Mouse (Mus musculus) heart, embryonic 14.5 days (tissue): ENCODE results near the gene Serpina10. TPM values are rescaled to one million over a fixed set of nuclear protein-coding genes. Genes with fewer than 3 reads are reported as not detected.
"Not testable (repeated sequence)": the region's sequence is repeated elsewhere in the genome, so short reads cannot be mapped to it uniquely, and the experiment has no call there.

Experiments used
- ATAC-seq: fragments of 200-750 bp; cut with Nextera tagmentation; 2 replicates; pipeline ENCODE4 v1.8.0; 2017; ENCODE audit warnings: low read depth, moderate TSS enrichment; ENCODE audit not compliant: insufficient number of reproducible peaks, insufficient read depth, low FRiP score
- H3K27ac ChIP-seq, 2 experiments: fragments of 200-500 bp in 1 of 2; fragments of 300-500 bp in 1 of 2; sonication (generic) in 1 of 2; replicated peaks in 1 of 2; 2 replicates each; pipeline ENCODE4 v1.5.1; 2012 to 2014; ENCODE audit warnings: low read depth in 2 of 2, low read length in 2 of 2, control low read depth in 1 of 2, mild to moderate bottlenecking in 1 of 2, mixed read lengths in 1 of 2; ENCODE audit not compliant: control insufficient read depth in 1 of 2, insufficient read depth in 1 of 2
- H3K27me3 ChIP-seq: fragments of 300-500 bp; sonication (generic); 2 replicates; pipeline ENCODE4 v1.6.1; 2014; ENCODE audit warnings: mild to moderate bottlenecking, low read length, control low read depth; ENCODE audit not compliant: control insufficient read depth, insufficient read depth
- H3K36me3 ChIP-seq: fragments of 300-500 bp; sonication (generic); 2 replicates; pipeline ENCODE4 v1.6.1; 2014; ENCODE audit warnings: mild to moderate bottlenecking, control low read depth, low read length, mixed read lengths; ENCODE audit not compliant: control insufficient read depth, insufficient read depth
- H3K4me1 ChIP-seq, 2 experiments: fragments of 200-500 bp in 1 of 2; fragments of 300-500 bp in 1 of 2; sonication (generic) in 1 of 2; 2 replicates each; pipeline ENCODE4 v1.6.1; 2012 to 2014; ENCODE audit warnings: low read length in 2 of 2, control low read depth in 1 of 2, mixed read lengths in 1 of 2; ENCODE audit not compliant: control insufficient read depth in 2 of 2, insufficient read depth in 2 of 2
- H3K4me2 ChIP-seq: fragments of 300-500 bp; sonication (generic); 2 replicates; pipeline ENCODE4 v1.6.1; 2014; ENCODE audit warnings: mild to moderate bottlenecking, low read length
- H3K4me3 ChIP-seq, 2 experiments: fragments of 200-500 bp in 1 of 2; fragments of 300-500 bp in 1 of 2; sonication (generic) in 1 of 2; 2 replicates each; pipeline ENCODE4 v1.5.1; 2012 to 2014; ENCODE audit warnings: low read length in 2 of 2, mild to moderate bottlenecking in 2 of 2, control low read depth in 1 of 2, low read depth in 1 of 2, moderate library complexity in 1 of 2; ENCODE audit not compliant: control insufficient read depth in 1 of 2, insufficient read depth in 1 of 2
- H3K9ac ChIP-seq: fragments of 300-500 bp; sonication (generic); 2 replicates; pipeline ENCODE4 v1.6.1; 2014; ENCODE audit warnings: mild to moderate bottlenecking, low read length
- H3K9me3 ChIP-seq: fragments of 300-500 bp; sonication (generic); 2 replicates; pipeline ENCODE4 v1.6.1; 2016; ENCODE audit warnings: low read length, control low read depth; ENCODE audit not compliant: control insufficient read depth
- WGBS: fragments of 180-500 bp; shearing (Covaris S2); extraction: QIAGEN DNeasy Blood & Tissue Kit; methylation state at CpG from one replicate; pipeline ENCODE4 v1.1.7; 2014; 5-methylcytosine and 5-hydroxymethylcytosine counted together
- polyA plus RNA-seq: library from polyadenylated mRNA; unstranded; fragments of >200 nt; fragmentation: Nextera tagmentation; extraction: Ambion mirVana; gene quantifications from 2 replicates; pipeline ENCODE4 v1.2.1, GENCODE M21; 2014

Gene Serpina10
- polyA plus RNA-seq, 1 experiment from 2014 or later, result not detected

DNA sequence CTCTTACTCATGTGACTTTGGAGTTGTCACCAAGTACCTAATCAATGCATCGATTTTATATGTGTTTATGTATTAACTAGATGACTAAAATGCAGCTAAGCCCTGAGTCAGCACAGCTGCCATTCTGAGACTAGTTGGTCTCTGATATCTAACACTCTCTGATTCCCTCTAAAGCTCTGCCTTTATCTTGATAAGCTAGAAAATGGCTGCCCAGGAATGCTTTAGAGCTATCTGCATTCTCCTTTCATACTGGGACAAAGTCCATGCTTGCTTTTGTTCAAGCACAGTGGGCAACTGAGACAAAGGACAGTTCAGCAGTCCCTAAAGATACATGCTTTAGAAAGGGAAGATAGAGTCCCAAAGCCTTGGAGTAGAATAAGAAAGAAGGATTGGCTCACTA lies 16.1 kb downstream of the Serpina10 start:
- 90% methylated on average over 1 of the region's 1 CpGs for WGBS
- Histone ChIP-seq H3K9me3 (no peaks in the 10 kb centered on the region), H3K9ac (no peak overlapping the region), H3K4me2 (no peak overlapping the region), H3K27me3 (no peaks in the 10 kb centered on the region), H3K4me3 (no peak overlapping the region), H3K4me1 (0 out of 4 replicates have a peak, but pooled peaks cover 0 to 2% of the 10 kb centered on the region in 2 experiments), H3K36me3 (no peaks in the 10 kb centered on the region), H3K27ac (no peak overlapping the region)
- no peak for ATAC-seq

DNA sequence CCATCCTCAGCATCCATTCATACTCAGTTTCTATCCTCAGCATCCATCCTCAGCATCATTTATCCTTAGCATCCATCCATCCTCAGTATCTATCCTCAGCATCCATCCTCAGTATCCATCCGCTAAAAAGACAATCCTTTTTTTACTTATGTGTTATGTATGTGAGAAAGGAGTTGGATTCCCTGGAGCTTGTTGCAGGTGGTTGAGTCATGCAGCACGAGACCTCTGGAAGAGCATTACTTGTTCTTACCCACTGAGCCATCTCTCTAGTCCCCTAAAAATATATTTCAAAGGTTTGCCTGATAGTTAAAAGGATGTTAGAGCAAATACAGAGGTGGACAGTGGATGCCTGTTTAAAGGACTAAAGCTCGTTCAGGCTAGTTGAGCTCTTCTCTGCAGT lies 29.4 kb downstream of the Serpina10 start:
- no peak overlapping the region for H3K9ac ChIP-seq
- 78% methylated on average over 3 of the region's 3 CpGs for WGBS
- no peaks in the 10 kb centered on the region; a peak in 1 of 4 replicates for H3K4me1 ChIP-seq
- no peaks in the 10 kb centered on the region for H3K36me3 ChIP-seq
- H3K27me3 ChIP-seq, result no peaks in the 10 kb centered on the region
- H3K4me2 ChIP-seq, result no peak overlapping the region
- no peaks in the 10 kb centered on the region for H3K9me3 ChIP-seq
- no peak overlapping the region for H3K4me3 ChIP-seq
- no peak overlapping the region for H3K27ac ChIP-seq
- ATAC-seq, result no peak

DNA sequence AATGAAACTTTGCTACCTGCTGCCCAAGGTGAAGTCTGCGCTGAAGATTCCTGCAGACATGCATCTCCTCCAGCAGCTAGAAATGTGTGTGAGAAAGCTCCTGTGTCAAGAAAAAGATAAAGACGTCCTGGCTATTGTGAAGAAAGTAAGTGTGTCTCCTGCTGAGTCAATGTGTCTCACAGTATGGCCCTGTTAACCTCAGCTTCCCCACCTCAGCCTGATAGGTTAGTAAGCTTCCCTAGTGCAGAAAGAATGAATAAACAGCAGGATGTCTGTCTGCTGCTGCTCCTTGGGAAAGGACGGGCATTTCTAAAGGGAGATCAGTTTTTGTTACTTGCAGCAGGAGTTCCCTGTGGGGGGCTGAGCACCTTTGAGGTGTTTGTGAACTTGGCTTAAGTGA lies 30.9 kb downstream of the Serpina10 start:
- WGBS, result 29% methylated on average over 3 of the region's 3 CpGs
- Histone ChIP-seq H3K9ac (no peak overlapping the region), H3K4me3 (no peak overlapping the region), H3K27me3 (no peaks in the 10 kb centered on the region), H3K4me2 (no peak overlapping the region), H3K27ac (no peak overlapping the region), H3K36me3 (no peaks in the 10 kb centered on the region), H3K4me1 (no peaks in the 10 kb centered on the region; a peak in 1 of 4 replicates), H3K9me3 (no peaks in the 10 kb centered on the region)
- no peak for ATAC-seq

DNA sequence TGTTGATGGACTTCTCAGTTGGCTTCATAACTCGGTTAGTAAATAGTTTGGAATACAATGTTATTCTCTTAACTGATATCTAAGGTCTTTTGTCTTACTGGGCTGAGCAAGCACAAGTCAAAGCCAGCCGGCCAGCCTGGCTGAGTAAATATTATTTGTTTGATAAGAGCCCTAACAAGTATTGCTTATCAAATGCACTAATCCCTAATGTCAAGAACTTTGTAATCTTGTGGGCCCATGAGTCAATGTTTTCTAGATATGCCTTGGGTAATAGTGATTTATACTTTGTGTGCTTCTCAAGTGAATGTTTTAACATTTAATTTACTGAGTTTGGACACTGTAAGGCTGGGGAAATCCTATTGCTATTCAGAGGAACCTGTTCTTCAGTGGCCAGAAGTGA lies 32.8 kb downstream of the Serpina10 start:
- ATAC-seq, result no peak
- no peak overlapping the region for H3K4me3 ChIP-seq
- H3K4me2 ChIP-seq, result no peak overlapping the region
- H3K9ac ChIP-seq, result no peak overlapping the region
- no peaks in the 10 kb centered on the region for H3K27me3 ChIP-seq
- no peaks in the 10 kb centered on the region; a peak in 1 of 4 replicates for H3K4me1 ChIP-seq
- H3K27ac ChIP-seq, result no peak overlapping the region
- WGBS, result 13% methylated on average over 2 of the region's 2 CpGs
- no peaks in the 10 kb centered on the region for H3K9me3 ChIP-seq
- H3K36me3 ChIP-seq, result no peaks in the 10 kb centered on the region

DNA sequence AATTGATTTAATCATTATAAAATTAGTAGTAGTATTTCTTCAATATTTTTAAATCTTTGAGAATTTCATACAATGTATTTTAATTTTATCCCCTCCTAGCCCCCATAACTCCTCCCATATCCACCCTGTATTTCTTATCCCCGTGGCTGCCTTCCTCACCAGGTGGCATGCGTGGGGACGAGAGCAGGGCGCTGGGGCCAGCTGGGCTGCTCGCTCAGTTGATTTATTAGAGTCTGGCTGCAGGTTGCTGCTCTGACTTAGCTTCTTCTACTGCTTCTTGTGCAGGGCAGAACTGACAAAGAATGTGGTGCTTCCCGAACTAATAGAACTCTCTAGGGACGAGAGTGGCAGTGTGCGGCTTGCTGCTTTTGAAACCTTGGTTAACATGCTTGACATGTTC lies 47.5 kb downstream of the Serpina10 start:
- H3K4me1 ChIP-seq, result no peaks in the 10 kb centered on the region
- H3K36me3 ChIP-seq, result no peaks in the 10 kb centered on the region
- ATAC-seq, result no peak
- no peaks in the 10 kb centered on the region for H3K9me3 ChIP-seq
- no peak overlapping the region for H3K4me2 ChIP-seq
- H3K27me3 ChIP-seq, result no peaks in the 10 kb centered on the region
- 80% methylated on average over 8 of the region's 8 CpGs for WGBS
- no peak overlapping the region for H3K9ac ChIP-seq
- no peak overlapping the region for H3K4me3 ChIP-seq
- no peak overlapping the region for H3K27ac ChIP-seq

DNA sequence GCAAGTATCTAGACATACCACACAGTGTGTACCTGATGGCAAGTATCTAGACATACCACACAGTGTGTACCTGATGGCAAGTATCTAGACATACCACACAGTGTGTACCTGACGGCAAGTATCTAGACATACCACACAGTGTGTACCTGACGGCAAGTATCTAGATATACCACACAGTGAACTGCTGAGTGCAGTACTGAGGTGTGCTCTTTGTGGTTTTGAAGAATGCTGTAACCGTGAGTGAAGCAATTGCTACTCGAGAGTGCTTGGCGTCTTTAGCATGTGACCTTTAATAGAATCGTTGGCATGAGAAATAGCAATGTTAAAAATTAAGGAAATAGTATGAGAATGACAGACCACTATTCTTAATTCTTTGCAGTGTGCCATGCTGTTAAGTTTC lies 53.1 kb downstream of the Serpina10 start:
- not testable (repeated sequence) for H3K9me3 ChIP-seq, ATAC-seq, H3K4me2 ChIP-seq, H3K9ac ChIP-seq, H3K27me3 ChIP-seq, H3K4me1 ChIP-seq, H3K36me3 ChIP-seq, H3K4me3 ChIP-seq, H3K27ac ChIP-seq
- WGBS, result 85% methylated on average over 6 of the region's 6 CpGs

DNA sequence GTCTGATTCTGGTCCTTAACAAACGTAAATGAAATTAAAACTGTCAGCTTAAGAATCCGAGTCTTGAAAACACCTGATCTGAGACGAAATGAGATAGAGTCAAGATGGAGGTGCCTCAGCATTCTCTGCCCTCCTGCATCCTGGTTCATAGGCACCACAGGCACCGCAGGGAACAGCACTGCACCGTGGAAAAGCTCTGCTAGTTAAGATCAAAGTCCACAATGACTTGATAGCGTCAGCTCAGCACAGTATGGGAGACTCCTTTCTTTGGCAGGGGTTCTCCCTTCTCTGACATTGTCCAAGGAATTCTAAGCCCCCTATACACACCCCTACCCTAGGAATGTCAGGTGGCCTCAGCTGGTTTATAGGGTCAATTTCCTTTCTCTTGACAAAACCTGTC lies 61.6 kb downstream of the Serpina10 start:
- Histone ChIP-seq H3K4me2 (no peak overlapping the region), H3K4me3 (no peak overlapping the region), H3K27ac (no peak overlapping the region), H3K9me3 (no peaks in the 10 kb centered on the region), H3K27me3 (no peaks in the 10 kb centered on the region), H3K36me3 (no peaks in the 10 kb centered on the region), H3K9ac (no peak overlapping the region), H3K4me1 (no peaks in the 10 kb centered on the region)
- 44% methylated on average over 6 of the region's 6 CpGs for WGBS
- ATAC-seq, result no peak

DNA sequence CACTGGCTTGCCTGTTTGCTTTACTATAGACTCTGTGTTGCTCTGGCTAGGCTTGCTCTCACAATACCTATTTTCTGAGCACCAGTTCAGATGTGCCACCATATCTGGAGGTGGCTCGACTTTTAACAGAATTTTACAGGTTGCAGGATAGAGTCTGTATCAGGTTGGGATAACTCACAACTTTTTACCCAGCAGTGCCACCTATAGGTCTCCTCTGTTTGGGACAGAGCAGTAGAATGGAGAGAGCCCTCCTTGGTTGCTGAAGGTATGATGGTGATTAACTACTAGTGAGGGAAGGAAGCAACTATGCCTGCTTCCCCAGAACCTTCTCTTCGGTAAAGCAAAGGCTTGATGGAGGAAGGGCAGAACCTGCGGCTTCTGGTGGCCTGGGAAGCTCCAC lies 64.1 kb downstream of the Serpina10 start:
- no peak overlapping the region for H3K9ac ChIP-seq
- no peaks in the 10 kb centered on the region for H3K27me3 ChIP-seq
- ATAC-seq, result no peak
- no peak overlapping the region for H3K4me3 ChIP-seq
- 49% methylated on average over 3 of the region's 3 CpGs for WGBS
- no peaks in the 10 kb centered on the region for H3K36me3 ChIP-seq
- no peaks in the 10 kb centered on the region for H3K9me3 ChIP-seq
- no peak overlapping the region for H3K4me2 ChIP-seq
- H3K27ac ChIP-seq, result no peak overlapping the region
- no peaks in the 10 kb centered on the region for H3K4me1 ChIP-seq
